Mouse (Mus musculus): ENCODE measurements at regions not wholly inside any gene's neighbourhood (a gene's known extent, or its start where the extent isn't known, plus 50 kb on each side); places are given as distances from the start of the nearest gene placed in this dataset.

DNA sequence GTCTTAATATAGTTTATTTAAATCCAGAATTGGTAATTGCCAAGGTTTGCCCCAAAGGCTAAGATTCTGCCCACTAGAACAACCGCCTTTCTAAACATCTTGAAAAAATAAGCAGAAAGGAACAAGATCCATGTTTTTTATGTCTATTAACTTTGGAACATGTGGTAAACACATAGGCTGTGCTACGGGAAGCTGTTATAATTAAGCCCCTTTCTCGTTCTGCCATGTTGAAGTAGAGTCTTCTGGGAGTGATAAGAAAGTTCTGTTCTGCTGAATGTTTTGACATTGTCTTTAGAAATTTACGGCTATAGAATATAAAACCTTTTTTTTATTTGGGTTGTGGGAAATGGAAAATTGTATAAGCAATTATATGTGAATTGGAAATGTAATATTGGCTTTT, 397.9 kb downstream of the Cdh11 start:
- TF ChIP-seq CTCF (IDR thresholded peaks at IDR 0.05) (no peak), POLR2A (IDR thresholded peaks at IDR 0.05; ENCODE audit: insufficient read depth, low read depth, low read length) (no peak), EP300 (IDR thresholded peaks at IDR 0.05; ENCODE audit: insufficient read depth, low read depth, low read length) (no peak)

Measured in heart, adult 2 months (tissue).